Mouse (Mus musculus) testis, adult 2 months (tissue): ENCODE measurements at regions not wholly inside any gene's neighbourhood (a gene's known extent, or its start where the extent isn't known, plus 50 kb on each side); places are given as distances from the start of the nearest gene placed in this dataset.

ENCODE experiments used
- CTCF ChIP-seq: fragments of 200-500 bp; IDR thresholded peaks from 2 replicates; pipeline ENCODE4 v1.5.1; 2012; ENCODE audit warnings: low read depth, mild to moderate bottlenecking, inconsistent platforms, low read length, moderate library complexity; ENCODE audit not compliant: control insufficient read depth, insufficient read depth, insufficient replicate concordance
- POLR2A ChIP-seq: fragments of 200-500 bp; IDR thresholded peaks from 2 replicates; pipeline ENCODE4 v1.6.1; 2012; ENCODE audit warnings: low read depth, mild to moderate bottlenecking, inconsistent platforms, low read length, moderate library complexity; ENCODE audit not compliant: control insufficient read depth

- no peak for TF ChIP-seq POLR2A
- TF ChIP-seq CTCF, result no peak
Observed at GRCm38 (mm10) chr1:186249214-186249613, 132.1 kb upstream of the Lyplal1 start.
